Mouse (Mus musculus): ENCODE measurements around the gene Spout1. TPM values are rescaled to one million over a fixed set of nuclear protein-coding genes. Genes with fewer than 3 reads are reported as not detected.
"Not testable (repeated sequence)": the region's sequence is repeated elsewhere in the genome, so short reads cannot be mapped to it uniquely, and the experiment has no call there.

Spout1 gene
- polyA plus RNA-seq, 1 experiment from 2014 or later, result 79.7 TPM

- Histone ChIP-seq H3K36me3 (ENCODE audit: control insufficient read depth, insufficient read depth, low read length) (no peaks in the 10 kb centered on the region), H3K9me3 (ENCODE audit: control insufficient read depth, low read length) (no peaks in the 10 kb centered on the region), H3K4me3 (ENCODE audit: low read depth, low read length) (peak overlapping the region; percentile 88), H3K9ac (ENCODE audit: low read length) (peak overlapping the region; percentile 40), H3K4me2 (ENCODE audit: low read depth, low read length, severe bottlenecking) (peak overlapping the region; percentile 93), H3K4me1 (replicated peaks; ENCODE audit: control insufficient read depth, insufficient read depth, low read length) (peaks cover 13% of the 10 kb centered on the region), H3K27ac (ENCODE audit: low read depth, low read length) (peak overlapping the region; percentile 4; the same call in 1 of the 2 replicates), H3K27me3 (ENCODE audit: control insufficient read depth, insufficient read depth, low read length) (no peaks in the 10 kb centered on the region)
- ATAC-seq (replicated peaks; ENCODE audit: low FRiP score) (no peak), DNase-seq (ENCODE audit: low spot score) (no peak)
- 28% methylated on average over 16 of the region's 16 CpGs for WGBS
Measured at GRCm38 (mm10) chr2:30132801-30133612, 45.3 kb downstream of the Spout1 start.

- not testable (repeated sequence) for H3K9me3 ChIP-seq (ENCODE audit: control insufficient read depth, low read length); H3K27me3 ChIP-seq (ENCODE audit: control insufficient read depth, insufficient read depth, low read length); H3K4me3 ChIP-seq (ENCODE audit: low read depth, low read length); H3K9ac ChIP-seq (ENCODE audit: low read length); ATAC-seq (replicated peaks; ENCODE audit: low FRiP score); H3K27ac ChIP-seq (ENCODE audit: low read depth, low read length); H3K36me3 ChIP-seq (ENCODE audit: control insufficient read depth, insufficient read depth, low read length); H3K4me2 ChIP-seq (ENCODE audit: low read depth, low read length, severe bottlenecking); DNase-seq (ENCODE audit: low spot score)
- 78% methylated on average over 5 of the region's 5 CpGs for WGBS
- H3K4me1 ChIP-seq (replicated peaks; ENCODE audit: control insufficient read depth, insufficient read depth, low read length), result peaks cover 13% of the 10 kb centered on the region
Measured at GRCm38 (mm10) chr2:30131240-30131639, 47.0 kb downstream of the Spout1 start.

GRCm38 (mm10) chr2:30130156-30130555 lies 48.1 kb downstream of the Spout1 start:
- ATAC-seq (replicated peaks; ENCODE audit: low FRiP score) (no peak), DNase-seq (ENCODE audit: low spot score) (no peak)
- no peak overlapping the region for H3K4me3 ChIP-seq (ENCODE audit: low read depth, low read length)
- no peaks in the 10 kb centered on the region for H3K36me3 ChIP-seq (ENCODE audit: control insufficient read depth, insufficient read depth, low read length)
- peaks cover 11% of the 10 kb centered on the region for H3K4me1 ChIP-seq (replicated peaks; ENCODE audit: control insufficient read depth, insufficient read depth, low read length)
- no peak overlapping the region for H3K27ac ChIP-seq (ENCODE audit: low read depth, low read length)
- no peaks in the 10 kb centered on the region for H3K27me3 ChIP-seq (ENCODE audit: control insufficient read depth, insufficient read depth, low read length)
- WGBS, result 92% methylated on average over 4 of the region's 4 CpGs
- no peak overlapping the region for H3K9ac ChIP-seq (ENCODE audit: low read length)
- H3K4me2 ChIP-seq (ENCODE audit: low read depth, low read length, severe bottlenecking), result no peak overlapping the region
- no peaks in the 10 kb centered on the region for H3K9me3 ChIP-seq (ENCODE audit: control insufficient read depth, low read length)

GRCm38 (mm10) chr2:30128789-30129188 lies 49.5 kb downstream of the Spout1 start:
- Histone ChIP-seq H3K4me1 (replicated peaks; ENCODE audit: control insufficient read depth, insufficient read depth, low read length) (peaks cover 1% of the 10 kb centered on the region; the same call in 1 of the 2 replicates), H3K36me3 (ENCODE audit: control insufficient read depth, insufficient read depth, low read length) (no peaks in the 10 kb centered on the region), H3K9ac (ENCODE audit: low read length) (no peak overlapping the region), H3K4me2 (ENCODE audit: low read depth, low read length, severe bottlenecking) (no peak overlapping the region), H3K4me3 (ENCODE audit: low read depth, low read length) (no peak overlapping the region), H3K9me3 (ENCODE audit: control insufficient read depth, low read length) (no peaks in the 10 kb centered on the region), H3K27me3 (ENCODE audit: control insufficient read depth, insufficient read depth, low read length) (no peaks in the 10 kb centered on the region), H3K27ac (ENCODE audit: low read depth, low read length) (no peak overlapping the region)
- ATAC-seq (replicated peaks; ENCODE audit: low FRiP score) (no peak), DNase-seq (ENCODE audit: low spot score) (no peak)
- 38% methylated on average over 2 of the region's 2 CpGs for WGBS

GRCm38 (mm10) chr2:30124472-30125274 lies 53.6 kb downstream of the Spout1 start, which contains the start of gene Zer1:
Gene Zer1, minus strand, starts transcription at chr2:30124585.
- no peaks in the 10 kb centered on the region for H3K27me3 ChIP-seq (ENCODE audit: control insufficient read depth, insufficient read depth, low read length)
- peak within 1 kb of the TSS; percentile 72 for H3K27ac ChIP-seq (ENCODE audit: low read depth, low read length)
- H3K4me2 ChIP-seq (ENCODE audit: low read depth, low read length, severe bottlenecking), result peak within 1 kb of the TSS; percentile 89
- peaks cover 7% of the 10 kb centered on the region; the same call in 1 of the 2 replicates for H3K4me1 ChIP-seq (replicated peaks; ENCODE audit: control insufficient read depth, insufficient read depth, low read length)
- DNase-seq (ENCODE audit: low spot score), result peak; percentile 95
- ATAC-seq (replicated peaks; ENCODE audit: low FRiP score), result peak; percentile 94
- H3K9ac ChIP-seq (ENCODE audit: low read length), result peak within 1 kb of the TSS; percentile 85
- H3K36me3 ChIP-seq (ENCODE audit: control insufficient read depth, insufficient read depth, low read length), result no peaks in the 10 kb centered on the region
- H3K4me3 ChIP-seq (ENCODE audit: low read depth, low read length), result peak within 1 kb of the TSS; percentile 76
- WGBS, result 11% methylated on average over 27 of the region's 31 CpGs
- no peaks in the 10 kb centered on the region for H3K9me3 ChIP-seq (ENCODE audit: control insufficient read depth, low read length)

- H3K9ac ChIP-seq (ENCODE audit: low read length), result peak overlapping the region; percentile 85
- WGBS, result 1% methylated on average over 41 of the region's 44 CpGs
- ATAC-seq (replicated peaks; ENCODE audit: low FRiP score), result peak; percentile 75
Measured at GRCm38 (mm10) chr2:30123729-30124471, 54.4 kb downstream of the Spout1 start.

More at GRCm38 (mm10) chr2:30123729-30124471, 54.4 kb downstream of the Spout1 start:
- Histone ChIP-seq H3K9me3 (ENCODE audit: control insufficient read depth, low read length) (no peaks in the 10 kb centered on the region), H3K4me1 (replicated peaks; ENCODE audit: control insufficient read depth, insufficient read depth, low read length) (peaks cover 11% of the 10 kb centered on the region; the same call in 1 of the 2 replicates), H3K27ac (ENCODE audit: low read depth, low read length) (peak overlapping the region; percentile 72), H3K36me3 (ENCODE audit: control insufficient read depth, insufficient read depth, low read length) (no peaks in the 10 kb centered on the region), H3K27me3 (ENCODE audit: control insufficient read depth, insufficient read depth, low read length) (no peaks in the 10 kb centered on the region), H3K4me3 (ENCODE audit: low read depth, low read length) (peak overlapping the region; percentile 76), H3K4me2 (ENCODE audit: low read depth, low read length, severe bottlenecking) (peak overlapping the region; percentile 89)
- no peak for DNase-seq (ENCODE audit: low spot score)
